Mouse (Mus musculus): ENCODE measurements at regions not wholly inside any gene's neighbourhood (a gene's known extent, or its start where the extent isn't known, plus 50 kb on each side); places are given as distances from the start of the nearest gene placed in this dataset.

GRCm38 (mm10) chr7:58557535-58557934 is 98.4 kb upstream of the Atp10a start:
- no peak for DNase-seq

DNA sequence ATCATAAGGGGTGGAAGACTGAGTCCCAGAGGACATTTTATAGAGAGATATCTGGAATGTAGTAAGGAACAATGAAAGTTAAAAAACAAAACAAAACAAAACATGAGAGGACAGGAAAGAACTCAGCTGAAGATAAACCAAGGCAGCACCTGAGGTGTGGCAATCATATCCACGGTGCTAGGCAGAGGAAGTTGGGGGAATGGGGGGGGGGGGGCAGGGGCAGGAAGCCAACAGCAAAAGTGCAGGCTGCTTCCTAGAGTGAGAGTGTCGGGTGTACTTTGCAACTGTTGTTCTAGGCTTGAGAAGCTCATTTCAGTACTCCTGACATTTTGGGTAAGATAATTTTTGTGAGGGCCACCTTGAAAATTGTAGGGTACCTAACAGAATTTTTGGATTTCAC is 87.2 kb upstream of the Atp10a start:
- DNase-seq = no peak

DNA sequence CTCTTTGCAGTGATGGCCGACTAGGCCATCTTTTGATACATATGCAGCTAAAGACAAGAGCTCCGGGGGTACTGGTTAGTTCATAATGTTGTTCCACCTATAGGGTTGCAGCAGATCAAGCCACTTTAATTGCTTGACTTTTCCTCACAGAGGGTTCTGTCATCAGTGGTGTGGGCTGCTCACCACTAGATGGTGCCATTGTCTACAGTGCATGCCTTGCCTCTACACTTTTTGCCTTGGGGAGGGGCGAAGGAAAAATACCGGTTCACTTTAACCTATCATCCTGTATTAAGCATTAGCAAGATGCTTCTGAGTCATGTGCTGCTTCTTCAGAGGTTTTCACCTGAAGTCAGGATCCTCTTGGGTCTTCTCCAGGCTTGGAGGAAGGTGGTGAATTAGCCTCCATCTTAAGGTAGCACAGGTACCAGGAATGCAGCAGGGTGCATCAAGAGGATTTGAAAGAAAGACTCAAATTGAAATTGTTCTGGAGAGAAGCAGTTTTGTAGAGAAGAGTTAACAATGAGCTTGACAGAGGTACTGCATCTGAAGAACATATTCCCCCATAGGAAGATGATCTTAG is 71.6 kb upstream of the Atp10a start:
- peak; percentile 21 for DNase-seq

- DNase-seq = no peak
These were observed 70.2 kb upstream of the Atp10a start for GRCm38 (mm10) chr7:58585626-58586256.

- no peak for DNase-seq
These were observed 60.0 kb upstream of the Atp10a start for GRCm38 (mm10) chr7:58595951-58596350.
